Mouse (Mus musculus): ENCODE measurements around the gene Notch3.

DNA sequence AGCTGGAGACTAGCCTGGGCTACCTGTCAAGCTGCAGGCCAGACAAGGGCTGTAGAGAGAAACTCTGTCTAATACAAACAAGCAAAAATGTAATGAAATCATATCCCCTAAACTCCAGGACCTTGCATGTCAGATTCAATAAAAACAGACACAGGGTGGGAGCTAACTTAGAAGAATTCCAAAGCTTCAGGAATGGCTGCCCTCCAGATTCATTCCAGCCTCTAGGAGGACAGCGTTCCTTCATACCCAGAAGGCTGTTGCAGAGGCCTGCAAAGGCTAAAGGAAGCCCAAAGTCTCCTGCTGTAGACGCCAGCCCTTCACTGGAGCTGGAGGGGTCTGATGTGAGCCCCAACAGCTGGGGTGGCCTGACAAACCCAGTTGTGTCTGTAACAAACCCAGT lies 60.3 kb downstream of the Notch3 start:
- TF ChIP-seq CTCF (IDR thresholded peaks at IDR 0.05; ENCODE audit: low read depth, low read length) (no peak), GATA1 (IDR thresholded peaks at IDR 0.05; ENCODE audit: borderline replicate concordance, low read length) (no peak), TAL1 (conservative IDR thresholded peaks at IDR 0.05; ENCODE audit: low read depth, low read length) (no peak), POLR2AphosphoS5 (IDR thresholded peaks at IDR 0.05; ENCODE audit: insufficient replicate concordance, low read depth, low read length) (no peak)

Data from G1E (cell line).